Mouse (Mus musculus) adrenal gland, adult 8-10 months (tissue): ENCODE results near the gene Sapcd1. TPM values are rescaled to one million over a fixed set of nuclear protein-coding genes. Genes with fewer than 3 reads are reported as not detected.
"Not testable (repeated sequence)": the region's sequence is repeated elsewhere in the genome, so short reads cannot be mapped to it uniquely, and the experiment has no call there.

Experiments
- DNase-seq: peaks from one replicate; pipeline ENCODE4 v3.0.0; 2022
- total RNA-seq, 4 experiments: library from RNA; stranded (reverse); gene quantifications; 2 replicates each; pipeline ENCODE4 v1.2.4; 2022

Sapcd1 gene
- total RNA-seq, 4 experiments from 2014 or later, result 0.91 to 2.8 (median 0.99) TPM

DNA sequence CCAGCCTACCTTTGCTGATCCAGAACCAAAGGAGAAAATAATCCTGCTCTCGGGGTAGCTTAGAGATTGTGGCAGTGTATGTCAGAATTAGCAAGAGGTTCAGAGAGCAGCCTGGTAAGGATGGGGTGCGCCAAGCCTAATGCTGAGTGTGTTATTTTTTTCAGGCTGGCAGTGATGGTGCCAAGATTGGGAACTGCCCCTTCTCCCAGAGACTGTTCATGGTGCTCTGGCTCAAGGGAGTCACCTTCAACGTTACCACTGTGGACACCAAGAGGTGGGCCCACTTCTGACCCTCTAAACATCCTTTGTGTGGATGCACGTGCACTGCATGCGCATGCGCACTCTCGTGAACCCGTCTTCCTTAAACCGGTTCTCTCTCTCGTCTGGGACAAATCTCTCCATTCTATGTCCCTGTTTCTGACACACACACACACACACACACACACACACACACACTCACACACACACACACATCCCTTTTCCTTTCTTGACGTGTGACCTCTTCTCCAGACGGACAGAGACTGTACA, 24.5 kb upstream of the Sapcd1 start:
- DNase-seq, result no peak

DNA sequence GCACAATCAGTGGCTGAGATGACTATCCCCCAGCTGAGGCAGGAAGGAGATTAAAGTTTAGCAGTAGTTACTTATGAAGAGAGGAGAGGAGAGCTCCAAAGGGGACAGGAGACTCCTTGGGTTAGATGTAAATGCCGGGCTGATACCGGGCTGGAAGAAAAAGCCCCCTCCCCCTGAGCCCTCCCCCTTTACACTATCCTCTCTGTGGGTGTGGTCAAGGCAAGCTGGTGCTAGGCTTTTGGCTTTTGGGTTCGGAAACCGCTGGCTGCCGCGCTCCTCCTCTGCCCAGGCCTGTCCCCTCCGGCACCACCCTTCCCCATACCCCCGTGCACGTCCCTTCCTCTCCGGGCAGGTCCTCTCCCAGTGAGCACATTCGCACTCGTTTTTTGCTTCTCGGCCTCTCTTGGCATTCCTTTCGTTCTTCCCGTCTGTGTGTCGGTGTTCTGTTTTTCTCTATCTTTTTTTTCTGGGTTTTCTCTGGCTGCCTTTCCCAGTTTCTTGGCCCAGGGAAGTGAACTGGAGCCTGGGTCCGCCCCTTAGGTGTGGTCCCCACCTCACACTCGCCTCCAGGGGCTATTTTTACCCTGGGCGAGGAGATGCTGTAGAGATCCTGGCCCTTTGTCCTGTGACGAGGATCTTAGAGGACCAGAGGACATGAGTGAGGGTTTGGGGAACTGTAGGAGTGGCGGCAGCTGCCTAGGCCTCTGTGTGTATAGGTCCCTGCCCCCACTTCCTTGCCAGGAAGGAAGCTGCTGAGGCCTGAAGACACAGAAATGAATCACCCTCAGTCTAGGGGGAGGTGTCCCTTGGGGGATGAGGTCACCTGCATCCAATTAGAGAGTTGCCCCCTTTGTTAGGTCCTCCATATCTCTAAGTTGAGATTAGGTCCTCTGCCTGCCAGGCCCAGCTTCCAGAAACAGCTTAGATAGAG, 23.6 kb upstream of the Sapcd1 start:
- peak; percentile 82 for DNase-seq

DNA sequence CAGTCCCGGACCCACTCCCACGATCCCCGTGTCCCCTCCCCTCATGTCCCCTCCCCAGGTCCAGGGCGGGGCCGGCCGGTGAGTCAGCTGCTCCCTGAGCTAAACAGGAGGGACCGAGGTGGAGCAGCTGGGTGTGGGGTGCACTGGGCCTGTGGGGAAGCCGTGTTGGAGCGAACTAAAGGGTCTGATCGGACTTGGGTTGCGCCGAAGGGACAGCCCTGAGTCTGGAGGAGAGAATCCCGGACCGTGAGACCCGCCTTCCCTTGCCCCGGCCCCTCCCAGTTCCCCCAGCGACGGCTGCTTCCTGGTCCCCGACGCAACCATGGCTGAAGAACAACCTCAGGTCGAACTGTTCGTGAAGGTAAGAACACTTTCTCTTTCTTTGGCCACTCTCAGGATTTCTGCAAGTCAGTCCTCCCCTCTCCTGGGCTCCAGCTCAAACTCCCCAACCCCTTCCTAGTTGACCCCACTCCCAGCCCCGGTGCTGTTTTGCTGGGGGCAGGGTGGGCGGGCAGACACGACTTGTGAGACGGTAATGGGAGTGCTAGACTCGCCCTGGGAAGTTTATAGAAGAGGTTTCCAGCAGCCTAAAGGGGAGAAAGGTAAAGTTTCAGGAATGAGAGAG, 22.4 kb upstream of the Sapcd1 start:
- DNase-seq, result peak; percentile 49

DNA sequence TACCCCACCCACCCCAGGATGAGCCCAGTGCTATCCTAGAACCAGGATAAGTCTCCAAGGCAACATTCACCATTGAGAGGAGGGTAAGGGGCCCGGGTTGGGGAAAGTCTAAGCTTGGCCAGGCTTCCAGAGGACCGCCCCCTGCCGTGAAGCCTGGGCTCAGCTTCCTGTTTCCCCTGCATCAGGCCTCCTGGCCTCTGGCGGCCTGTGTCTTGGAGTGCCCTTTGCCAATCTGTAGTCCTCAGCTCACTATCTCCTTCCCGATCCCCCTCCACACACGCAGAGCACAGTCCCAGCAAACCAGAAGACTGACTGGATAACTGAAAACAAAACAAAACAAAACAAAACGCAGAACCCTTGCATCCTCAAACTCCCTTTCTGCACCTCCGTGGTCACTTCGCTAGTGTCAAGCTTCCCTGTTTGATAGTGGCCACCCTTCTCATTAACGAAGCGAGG, 21.8 kb upstream of the Sapcd1 start, which contains the start of gene Clic1:
Gene Clic1, plus strand, starts transcription at position 406 of the 456 bp plus-strand sequence.
- DNase-seq, result peak; percentile 38

DNA sequence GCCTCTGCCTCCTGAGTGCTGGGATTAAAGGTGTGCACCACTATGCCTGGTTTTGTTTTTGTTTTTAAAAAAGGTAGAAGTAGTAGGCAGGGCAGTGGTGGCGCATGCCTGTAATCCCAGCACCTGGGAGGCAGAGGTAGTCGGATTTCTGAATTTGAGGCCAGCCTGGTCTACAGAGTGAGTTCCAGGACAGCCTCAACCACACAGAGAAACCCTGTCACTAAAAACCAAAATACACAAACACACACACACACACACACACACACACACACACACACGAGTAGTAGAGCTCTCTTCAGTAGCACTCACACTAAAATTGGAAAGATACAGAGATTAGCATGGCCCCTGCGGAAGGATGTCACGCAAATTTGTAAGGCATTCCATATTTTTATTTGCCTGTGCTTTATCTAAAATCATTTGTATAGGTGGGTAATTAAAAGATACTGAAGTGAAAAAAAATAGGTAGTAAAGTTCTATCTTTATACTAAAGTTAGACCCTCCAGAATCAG, 21.2 kb upstream of the Sapcd1 start:
- DNase-seq, result no peak

DNA sequence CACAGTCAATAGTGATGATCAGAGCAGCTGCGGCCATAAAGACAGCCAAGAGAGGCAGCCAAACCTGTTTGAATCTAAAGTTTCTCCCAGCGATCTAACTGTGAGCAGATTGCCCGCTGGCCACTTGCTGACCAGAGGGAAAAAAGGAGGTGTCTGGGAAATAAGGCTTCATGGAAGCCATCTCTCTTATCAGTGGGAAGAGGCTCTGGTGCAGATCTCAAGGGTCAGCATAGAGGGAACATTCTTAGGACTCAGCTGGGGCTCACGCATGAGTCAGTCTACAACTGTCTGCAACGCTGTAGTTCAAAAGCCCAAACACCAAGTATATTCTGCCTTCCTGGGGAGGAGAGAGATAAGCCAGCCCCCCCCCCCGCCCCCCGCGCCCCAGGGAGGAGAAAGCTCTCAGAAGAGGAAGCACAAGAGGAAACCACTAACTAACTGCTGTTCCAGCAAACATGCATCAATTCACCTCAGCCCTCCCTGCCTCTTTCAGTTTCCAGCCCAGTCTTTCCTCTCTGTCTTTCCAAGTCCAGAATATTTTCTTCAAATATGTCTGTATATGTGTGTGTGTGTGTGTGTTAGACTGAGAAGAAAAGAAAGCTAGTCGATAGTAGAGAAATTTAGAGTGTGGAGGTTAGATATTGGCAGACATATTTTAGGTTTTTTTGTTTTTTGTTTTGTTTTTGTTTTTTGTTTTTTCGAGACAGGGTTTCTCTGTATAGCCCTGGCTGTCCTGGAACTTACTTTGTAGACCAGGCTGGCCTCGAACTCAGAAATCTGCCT, 20.5 kb upstream of the Sapcd1 start:
- no peak for DNase-seq

DNA sequence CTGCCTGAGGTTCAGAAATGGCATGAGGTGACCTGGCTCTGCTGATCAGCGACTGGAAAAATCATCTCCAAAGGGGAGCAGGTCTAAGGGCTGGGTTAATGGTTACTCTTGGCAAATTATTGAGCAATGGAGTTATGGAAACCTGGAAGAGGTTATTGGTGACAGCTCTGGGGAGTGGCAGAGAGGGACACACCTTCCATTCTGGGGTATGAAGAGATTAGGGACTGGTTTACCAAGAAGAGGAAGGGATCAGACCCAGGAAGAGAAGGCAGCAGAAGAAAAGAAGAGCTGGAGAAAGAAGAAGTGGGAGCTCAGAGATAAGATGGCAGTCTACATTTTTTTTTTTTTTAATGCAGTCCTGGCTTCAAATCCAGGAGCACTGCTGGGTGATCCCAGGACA, 19.9 kb upstream of the Sapcd1 start:
- DNase-seq, result no peak

DNA sequence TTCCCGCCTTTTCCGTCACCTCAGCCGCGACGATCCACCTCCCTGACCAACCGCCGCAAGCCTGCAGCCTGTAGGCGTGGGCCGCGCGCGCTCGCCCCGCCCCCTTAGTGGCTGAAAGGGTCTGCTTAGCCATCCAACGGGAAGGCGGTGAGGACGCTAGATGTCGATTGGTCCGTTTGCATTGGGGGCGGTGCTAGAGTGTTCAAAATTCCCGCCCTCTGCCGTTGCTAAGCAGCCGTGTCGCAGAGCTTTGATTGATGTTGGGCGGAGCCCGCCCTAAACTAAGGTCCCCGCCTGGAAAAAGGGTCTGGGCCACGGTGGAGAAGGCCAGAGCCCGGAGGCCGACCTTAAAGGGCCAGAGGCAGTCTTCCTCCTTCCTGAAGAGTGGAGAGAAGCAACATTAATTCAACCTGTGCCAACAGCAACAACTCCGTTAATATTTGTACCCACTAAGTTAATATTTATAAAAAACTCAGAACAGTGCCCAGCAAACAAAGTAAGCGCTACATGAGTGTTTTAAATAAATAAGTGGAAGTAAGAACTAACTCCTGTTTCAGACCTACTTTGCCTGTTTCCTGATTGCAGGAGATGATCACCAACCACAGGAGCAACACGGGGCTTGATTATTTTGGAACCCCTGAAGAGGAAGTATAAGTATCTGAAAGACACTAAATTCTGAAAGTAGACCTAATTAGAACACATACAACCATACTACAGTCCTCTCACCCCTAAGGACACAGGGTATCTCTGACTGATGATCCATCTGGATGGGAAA, 19.1 kb upstream of the Sapcd1 start, which contains the start of gene Msh5:
Gene Msh5, minus strand, starts transcription at position 65 of the 775 bp plus-strand sequence.
- peak; percentile 96 for DNase-seq

DNA sequence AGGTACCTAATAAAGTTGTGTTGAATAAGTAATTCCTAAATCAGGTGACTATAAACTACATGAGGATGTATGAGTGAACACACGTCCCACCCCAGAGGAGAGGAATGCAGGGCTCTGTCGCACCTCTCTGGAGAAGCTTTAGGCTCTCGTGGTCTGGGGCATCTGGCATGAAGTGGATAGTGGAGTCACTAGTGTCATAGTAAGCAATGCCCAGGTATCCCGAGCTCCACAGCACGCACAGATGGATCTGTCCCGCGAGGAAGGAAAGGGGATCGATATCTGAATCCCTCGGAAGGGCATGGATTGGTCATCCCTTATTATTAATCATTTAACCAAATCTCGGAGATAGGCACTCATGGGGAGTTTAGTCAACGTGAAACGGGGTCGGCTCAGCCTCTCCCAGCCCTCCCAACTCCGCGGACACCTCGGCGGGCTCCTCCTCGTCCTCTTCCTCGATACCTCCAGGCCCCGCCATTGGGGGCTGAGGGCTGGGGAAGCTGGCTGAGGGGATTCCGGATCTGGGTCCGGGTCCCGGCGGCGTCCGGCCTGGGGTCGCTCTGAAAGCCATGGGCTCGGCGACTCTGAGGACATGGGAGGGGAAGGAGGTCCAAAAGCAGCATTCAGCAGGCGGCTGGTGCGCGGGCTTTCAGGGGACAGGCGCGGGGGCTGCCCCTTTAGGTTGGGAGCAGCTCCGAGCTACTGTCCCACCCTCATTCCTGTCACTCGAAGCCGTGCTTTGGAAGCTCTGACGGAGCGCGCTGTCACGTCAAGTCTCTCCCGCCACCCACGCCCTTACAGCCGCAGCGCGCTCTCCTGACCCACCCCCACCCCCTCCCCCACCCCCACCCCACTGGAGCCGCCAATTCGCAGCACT, 18.2 kb upstream of the Sapcd1 start:
- no peak for DNase-seq

DNA sequence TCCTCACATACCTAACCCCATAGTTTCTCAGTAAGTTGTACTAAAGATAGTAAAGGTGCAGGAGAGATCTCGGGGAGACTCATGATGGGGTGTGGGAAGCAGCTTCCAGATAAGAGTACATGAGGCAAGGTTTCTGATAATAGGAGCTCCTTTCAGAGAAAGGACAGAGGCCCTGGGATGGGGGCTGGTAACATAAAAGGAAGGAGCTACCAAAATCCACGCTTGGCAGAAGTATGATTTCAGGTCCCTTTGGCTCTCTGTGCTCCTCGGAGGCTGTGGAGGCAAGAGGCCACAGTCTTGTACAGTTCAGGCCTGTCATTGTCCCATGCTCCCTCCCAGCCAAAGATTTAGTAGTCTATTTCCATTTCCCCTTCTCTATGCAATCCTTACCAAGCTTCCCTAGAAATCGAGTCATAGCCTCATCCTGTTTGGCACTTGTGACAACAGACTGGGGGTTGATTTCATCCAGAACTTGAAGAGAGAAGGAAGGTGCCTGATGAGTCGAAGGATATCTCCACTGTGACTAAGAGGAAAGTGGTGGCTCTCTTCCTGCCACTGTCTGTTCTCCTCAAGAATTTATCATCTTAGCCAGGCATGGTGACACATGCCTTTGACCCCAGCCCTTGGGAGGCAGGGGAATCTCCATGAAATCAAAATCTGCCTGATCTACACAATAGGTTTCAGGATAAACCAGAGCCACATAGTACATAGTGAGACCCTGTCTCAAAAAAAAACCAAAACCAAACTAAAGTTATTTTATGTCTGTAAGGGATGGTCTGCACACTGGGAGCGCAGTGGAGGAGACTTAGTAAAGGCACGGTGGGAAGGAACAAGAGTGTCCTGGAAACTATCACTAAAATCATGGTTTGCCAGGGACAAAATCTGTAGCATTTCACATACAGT, 17.3 kb upstream of the Sapcd1 start:
- no peak for DNase-seq

DNA sequence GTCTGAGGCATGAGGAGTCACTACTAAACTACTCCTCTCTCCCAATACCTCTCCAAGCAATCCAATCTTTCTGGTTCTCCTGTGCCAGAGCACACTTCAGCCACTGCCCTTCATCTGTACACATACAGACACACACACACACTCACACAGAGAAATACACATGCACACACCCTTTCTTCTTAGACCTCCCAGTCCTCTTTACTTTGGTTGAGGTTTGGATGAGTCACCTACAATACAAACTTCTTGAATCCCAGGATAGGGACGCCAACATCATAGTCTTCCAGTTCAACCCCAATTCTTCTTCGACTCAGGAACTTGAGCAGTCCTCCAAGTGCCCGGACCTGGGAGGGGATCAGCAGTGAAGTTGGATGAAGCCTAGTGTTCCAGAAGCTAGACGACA, 16.0 kb upstream of the Sapcd1 start:
- DNase-seq, result no peak

DNA sequence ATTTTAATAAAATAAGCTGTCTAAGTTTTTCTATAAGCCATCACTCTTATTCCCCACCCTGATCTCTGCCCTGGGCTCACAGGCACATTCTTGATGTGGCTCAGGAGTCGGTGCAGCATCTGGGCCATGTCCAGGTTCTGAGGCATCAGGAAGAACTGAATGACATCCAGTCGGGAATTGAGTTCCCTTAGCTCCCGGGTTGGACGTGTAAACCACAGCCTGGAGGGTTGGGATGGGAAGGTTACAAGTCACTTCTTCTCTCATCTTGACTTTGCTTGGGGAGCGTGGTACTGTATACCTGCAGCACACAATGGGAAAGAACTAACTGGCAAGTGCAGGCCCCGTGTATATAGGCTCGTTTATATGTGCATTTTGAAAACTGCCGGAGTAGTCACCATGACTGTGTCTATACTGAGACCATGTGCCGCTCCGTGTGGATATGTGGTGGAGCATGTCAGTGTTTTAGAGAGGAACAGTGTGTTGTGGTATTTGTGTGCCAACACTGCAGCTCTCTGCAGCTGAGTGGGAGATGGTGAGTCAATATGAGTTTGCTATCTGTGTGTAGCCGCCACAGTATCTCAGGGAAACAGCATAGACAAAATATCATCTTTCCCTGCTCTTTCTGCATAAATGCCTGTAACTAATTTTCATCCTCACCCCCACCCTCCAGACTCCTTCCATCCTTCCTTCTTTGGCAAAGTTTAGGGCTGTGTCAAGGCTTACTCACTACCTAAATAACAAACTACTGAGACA, 11.5 kb upstream of the Sapcd1 start:
- DNase-seq, result no peak

DNA sequence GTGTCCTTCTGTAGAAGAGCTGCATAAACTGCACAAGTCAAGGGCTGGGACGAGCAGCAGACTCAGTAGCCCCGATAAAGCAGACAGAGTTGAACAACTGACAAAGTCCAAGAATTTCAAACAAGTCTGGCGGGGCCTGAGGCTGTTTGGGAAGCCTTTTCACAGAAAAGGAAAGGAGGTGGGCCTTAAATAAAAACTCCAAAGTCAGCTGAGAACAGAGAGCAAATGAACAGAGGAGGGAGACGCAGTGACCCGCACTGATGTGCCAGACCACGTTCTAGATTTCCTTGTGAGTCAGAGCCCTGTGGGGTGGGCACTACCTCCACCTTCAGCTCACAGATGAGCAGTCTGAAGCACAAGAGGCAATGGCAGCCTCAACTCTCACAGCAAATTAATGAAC, 7.1 kb upstream of the Sapcd1 start:
- DNase-seq, result no peak

DNA sequence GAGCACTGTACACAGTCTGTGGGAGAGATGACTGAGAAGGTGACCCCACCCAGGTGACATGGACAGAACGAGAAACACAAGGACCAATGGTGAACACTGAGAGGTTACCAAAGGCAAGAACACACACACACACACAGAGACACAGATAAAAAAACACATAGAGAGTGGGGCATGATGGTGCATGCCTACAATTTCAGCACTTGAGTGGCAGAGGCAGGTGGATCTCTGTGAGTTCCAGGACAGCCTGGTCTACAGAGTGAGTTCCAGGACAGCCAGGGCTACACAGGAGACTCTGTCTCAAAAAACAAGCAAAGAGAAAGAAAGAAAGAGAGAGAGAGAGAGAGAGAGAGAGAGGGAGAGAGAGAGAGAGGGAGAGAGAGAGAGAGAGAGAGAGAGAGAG, 5.9 kb upstream of the Sapcd1 start:
- DNase-seq, result not testable (repeated sequence)

DNA sequence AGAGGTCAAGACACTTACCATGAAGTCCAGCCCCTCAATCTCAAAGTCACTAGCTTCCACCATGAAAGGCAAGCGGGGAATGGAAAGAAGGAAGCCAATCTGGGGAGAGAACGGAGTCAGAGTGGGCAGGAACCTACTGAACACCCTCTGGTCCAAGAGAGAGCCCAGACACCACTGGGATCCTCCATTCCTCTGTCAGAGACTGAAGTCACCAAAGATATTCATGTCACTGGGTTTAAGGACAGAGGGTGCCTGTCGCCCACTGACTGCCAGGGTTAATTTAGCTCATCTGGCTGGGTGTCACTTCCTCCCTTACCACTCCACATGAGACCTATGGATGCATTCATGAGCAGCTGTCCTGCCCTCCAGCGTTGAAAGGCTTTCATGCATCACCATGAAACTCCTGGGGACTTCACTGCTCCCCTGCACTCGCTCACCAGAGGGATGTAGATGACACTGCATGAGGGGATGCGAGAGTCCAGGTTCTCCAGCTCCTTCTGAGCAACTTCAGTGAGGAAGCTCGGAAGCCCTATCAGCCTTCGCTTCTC, 4.6 kb upstream of the Sapcd1 start:
- no peak for DNase-seq

DNA sequence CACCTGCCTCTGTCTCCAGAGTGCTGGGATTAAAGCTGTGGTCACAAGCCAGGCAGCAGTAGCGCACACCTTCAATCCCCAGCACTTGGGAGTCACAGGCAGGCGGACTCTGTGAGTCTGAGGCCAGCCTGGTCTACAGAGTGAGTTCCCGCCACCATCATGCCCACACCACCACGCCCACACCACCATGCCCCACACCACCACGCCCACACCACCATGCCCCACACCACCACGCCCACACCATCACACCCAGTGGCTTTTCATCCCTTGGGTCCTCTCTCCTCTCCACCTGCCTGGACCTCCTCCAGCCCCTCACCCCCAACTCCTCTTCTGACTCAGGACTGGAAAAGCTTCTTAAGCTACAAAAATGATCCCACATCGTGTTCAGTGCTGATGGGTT, 4.1 kb upstream of the Sapcd1 start:
- DNase-seq, result no peak

DNA sequence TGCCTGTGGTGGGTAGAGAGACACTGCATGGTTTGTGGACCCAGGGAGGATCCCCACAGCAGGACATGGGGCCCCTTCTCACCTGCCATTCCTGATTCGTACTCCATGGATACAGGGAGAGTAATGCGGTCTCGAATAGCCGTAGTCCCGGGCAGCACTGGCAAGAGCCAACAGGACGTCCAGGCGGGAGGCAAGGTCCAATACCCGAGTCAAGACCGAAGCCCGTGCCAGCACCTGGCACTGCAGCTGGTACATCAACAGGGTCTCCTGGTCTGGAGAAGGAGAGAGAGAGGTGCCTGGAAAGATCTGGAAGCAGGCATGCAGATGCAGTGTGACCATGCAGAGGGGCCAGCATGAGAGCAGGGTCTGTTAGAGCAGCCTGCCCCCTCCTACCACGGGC, 3.5 kb upstream of the Sapcd1 start:
- DNase-seq, result no peak
